Mouse (Mus musculus) neural tube, embryonic 13.5 days (tissue): ENCODE measurements around the gene Arhgef7. TPM values are rescaled to one million over a fixed set of nuclear protein-coding genes. Genes with fewer than 3 reads are reported as not detected.

Experiments
- ATAC-seq: fragments of 200-750 bp; cut with Nextera tagmentation; 2 replicates; pipeline ENCODE4 v1.8.0; 2017; ENCODE audit warnings: low read depth, mild to moderate bottlenecking, moderate TSS enrichment, moderate library complexity
- H3K27ac ChIP-seq: fragments of 300-500 bp; sonication (generic); replicated peaks from 2 replicates; pipeline ENCODE4 v1.5.1; 2015; ENCODE audit warnings: moderate library complexity, mild to moderate bottlenecking, inconsistent platforms
- H3K27me3 ChIP-seq: fragments of 300-500 bp; sonication (generic); 2 replicates; pipeline ENCODE4 v1.6.1; 2015; ENCODE audit warnings: mild to moderate bottlenecking, inconsistent platforms
- H3K36me3 ChIP-seq: fragments of 300-500 bp; sonication (generic); 2 replicates; pipeline ENCODE4 v1.6.1; 2015; ENCODE audit warnings: mild to moderate bottlenecking, inconsistent platforms
- H3K4me1 ChIP-seq: fragments of 300-500 bp; sonication (generic); replicated peaks from 2 replicates; pipeline ENCODE4 v1.6.1; 2015; ENCODE audit warnings: inconsistent platforms
- H3K4me2 ChIP-seq: fragments of 300-500 bp; sonication (generic); 2 replicates; pipeline ENCODE4 v1.6.1; 2015; ENCODE audit warnings: inconsistent platforms, mild to moderate bottlenecking, moderate library complexity
- H3K4me3 ChIP-seq: fragments of 300-500 bp; sonication (generic); 2 replicates; pipeline ENCODE4 v1.5.1; 2015; ENCODE audit warnings: mild to moderate bottlenecking, inconsistent platforms
- H3K9ac ChIP-seq: fragments of 300-500 bp; sonication (generic); 2 replicates; pipeline ENCODE4 v1.6.1; 2015; ENCODE audit warnings: moderate library complexity, mild to moderate bottlenecking, inconsistent platforms
- H3K9me3 ChIP-seq: fragments of 300-500 bp; sonication (generic); 2 replicates; pipeline ENCODE4 v1.6.1; 2016; ENCODE audit warnings: inconsistent platforms
- WGBS: fragments of 180-500 bp; shearing (Covaris S2); methylation state at CpG from one replicate; pipeline ENCODE4 v1.1.7; 2015; 5-methylcytosine and 5-hydroxymethylcytosine counted together
- polyA plus RNA-seq: library from polyadenylated mRNA; unstranded; fragments of >200 nt; fragmentation: Nextera tagmentation; extraction: Ambion mirVana; gene quantifications from 2 replicates; pipeline ENCODE4 v1.2.1, GENCODE M21; 2015

The Arhgef7 gene
- polyA plus RNA-seq, 1 experiment from 2014 or later = 61.6 TPM

DNA sequence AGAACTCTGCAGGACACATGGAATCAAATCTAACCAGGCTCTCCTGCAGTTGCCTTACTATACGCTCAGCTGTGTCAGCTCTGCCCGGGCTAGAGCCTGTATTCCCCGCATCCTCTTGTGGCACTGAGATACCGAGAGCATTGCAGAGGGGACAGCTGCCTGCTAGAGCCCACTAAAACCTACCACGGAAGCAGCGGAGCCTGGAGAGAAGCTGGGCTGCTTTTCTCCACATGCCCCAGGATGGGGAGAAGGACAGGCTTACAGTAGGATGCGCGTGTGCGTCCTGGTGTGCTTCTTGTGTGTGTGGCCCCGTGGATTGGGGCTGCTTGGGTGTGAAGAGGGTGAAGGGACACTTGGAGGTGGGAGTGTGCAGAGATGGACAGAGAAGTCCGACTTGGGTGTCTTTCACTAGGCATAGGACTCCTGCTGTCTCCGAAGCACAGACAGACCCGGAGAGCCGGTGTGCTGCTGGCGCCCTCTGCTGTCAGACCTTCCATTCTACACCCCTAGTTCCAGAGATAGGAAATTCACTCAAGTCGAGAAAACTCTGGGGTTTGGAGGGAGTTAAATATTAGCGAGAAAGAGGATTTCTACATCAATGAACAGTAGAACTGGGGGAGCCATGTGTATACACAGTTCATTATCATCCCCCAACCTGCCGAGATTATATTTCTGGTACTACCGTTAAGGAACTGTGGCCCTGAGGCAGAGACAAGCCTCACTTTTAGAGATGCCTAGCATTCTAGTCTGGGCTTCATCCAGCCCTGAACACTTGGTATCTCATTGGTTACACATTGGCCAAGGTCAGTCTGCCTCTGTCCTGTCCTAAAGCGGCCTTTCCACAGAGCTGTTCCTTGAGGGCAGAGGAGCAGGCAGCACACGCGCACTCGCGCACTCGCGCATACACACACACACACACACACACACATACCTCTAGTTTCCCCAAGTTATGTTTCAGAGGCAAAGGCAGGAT lies 27.2 kb upstream of the Arhgef7 start:
- H3K4me3 ChIP-seq = peak overlapping the region; percentile 22
- no peaks in the 10 kb centered on the region for H3K9me3 ChIP-seq
- H3K4me1 ChIP-seq = peaks cover 5% of the 10 kb centered on the region
- peaks cover 5% of the 10 kb centered on the region; the same call in 1 of the 2 replicates for H3K27me3 ChIP-seq
- no peak overlapping the region for H3K27ac ChIP-seq
- no peaks in the 10 kb centered on the region for H3K36me3 ChIP-seq
- peak overlapping the region; percentile 58 for H3K9ac ChIP-seq
- ATAC-seq = peak; percentile 83
- peak overlapping the region; percentile 53 for H3K4me2 ChIP-seq
- WGBS = 40% methylated on average over 26 of the region's 26 CpGs

DNA sequence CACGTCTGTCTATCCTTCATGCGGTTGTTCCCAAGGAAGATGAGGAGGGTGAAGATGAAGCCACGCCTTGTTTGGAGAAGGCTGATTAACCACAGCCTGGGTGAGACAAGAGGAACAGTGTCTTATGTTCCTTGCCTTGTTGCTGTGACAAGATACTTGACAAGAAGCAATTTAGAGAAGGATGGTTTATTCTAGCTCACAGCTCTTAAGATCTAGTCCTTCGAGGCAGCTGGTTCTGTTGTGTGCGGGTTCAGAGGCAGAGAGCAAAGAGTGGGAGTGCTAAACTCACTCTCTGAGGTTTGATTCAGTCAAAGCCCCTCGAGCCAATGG lies 26.5 kb upstream of the Arhgef7 start, which contains the start of gene 1700016D06Rik:
Gene 1700016D06Rik, minus strand, starts transcription at position 31 of the 330 bp plus-strand sequence.
- Histone ChIP-seq H3K4me3 (peak within 1 kb of the TSS; percentile 22), H3K9ac (peak within 1 kb of the TSS; percentile 58), H3K4me2 (peak within 1 kb of the TSS; percentile 53), H3K4me1 (peaks cover 5% of the 10 kb centered on the region), H3K36me3 (no peaks in the 10 kb centered on the region), H3K27me3 (peaks cover 5% of the 10 kb centered on the region; the same call in 1 of the 2 replicates), H3K9me3 (no peaks in the 10 kb centered on the region), H3K27ac (no peak within 1 kb of the TSS)
- 75% methylated on average over 6 of the region's 6 CpGs for WGBS
- ATAC-seq = no peak

DNA sequence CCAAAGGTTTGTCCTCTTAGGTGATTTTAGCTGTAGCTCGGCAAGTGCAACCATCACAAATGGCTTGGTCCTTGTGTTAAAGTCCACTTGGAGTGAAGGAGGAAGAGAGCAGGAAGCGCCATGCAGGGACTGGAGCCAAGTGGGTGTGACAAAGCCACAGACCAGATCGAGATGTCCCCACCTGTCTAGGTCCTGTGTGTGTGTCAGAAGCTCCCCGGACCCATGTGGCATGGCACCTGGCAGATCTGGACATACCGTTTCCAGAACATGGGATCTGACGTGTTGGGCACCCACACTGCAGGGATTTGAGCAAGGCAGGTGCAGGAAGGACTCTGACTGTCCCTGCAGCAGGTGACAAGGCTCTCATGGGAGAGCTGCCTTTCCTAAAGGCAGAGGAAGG lies 26.1 kb upstream of the Arhgef7 start:
- Histone ChIP-seq H3K36me3 (no peaks in the 10 kb centered on the region), H3K27me3 (peaks cover 5% of the 10 kb centered on the region; the same call in 1 of the 2 replicates), H3K27ac (no peak overlapping the region), H3K4me2 (no peak overlapping the region), H3K9me3 (no peaks in the 10 kb centered on the region), H3K9ac (no peak overlapping the region), H3K4me3 (no peak overlapping the region), H3K4me1 (peaks cover 5% of the 10 kb centered on the region)
- WGBS = 84% methylated on average over 6 of the region's 6 CpGs
- no peak for ATAC-seq

DNA sequence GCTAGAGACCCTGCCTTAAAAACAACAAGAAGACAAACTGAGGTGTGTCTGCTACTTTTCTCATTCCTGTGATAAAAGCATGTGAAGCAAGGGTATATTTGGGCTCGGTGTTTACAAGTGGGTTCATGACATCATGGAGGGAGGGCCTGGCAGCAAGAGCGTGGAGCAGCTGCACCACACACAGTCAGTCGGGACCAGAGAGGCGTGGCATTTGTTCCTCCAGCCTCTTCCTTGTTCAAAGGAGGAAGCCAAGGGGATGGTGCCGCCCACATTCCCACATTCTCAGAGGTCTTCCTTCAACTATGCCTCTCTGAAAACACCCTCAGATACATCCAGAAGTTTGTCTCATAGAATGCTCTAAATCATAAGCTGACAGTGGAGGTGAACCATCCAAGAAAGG lies 23.7 kb upstream of the Arhgef7 start:
- Histone ChIP-seq H3K9me3 (no peaks in the 10 kb centered on the region), H3K4me1 (peaks cover 5% of the 10 kb centered on the region), H3K4me3 (no peak overlapping the region), H3K4me2 (no peak overlapping the region), H3K36me3 (no peaks in the 10 kb centered on the region), H3K9ac (no peak overlapping the region), H3K27ac (no peak overlapping the region), H3K27me3 (peaks cover 5% of the 10 kb centered on the region; the same call in 1 of the 2 replicates)
- WGBS = 89% methylated on average over 5 of the region's 5 CpGs
- ATAC-seq = no peak

DNA sequence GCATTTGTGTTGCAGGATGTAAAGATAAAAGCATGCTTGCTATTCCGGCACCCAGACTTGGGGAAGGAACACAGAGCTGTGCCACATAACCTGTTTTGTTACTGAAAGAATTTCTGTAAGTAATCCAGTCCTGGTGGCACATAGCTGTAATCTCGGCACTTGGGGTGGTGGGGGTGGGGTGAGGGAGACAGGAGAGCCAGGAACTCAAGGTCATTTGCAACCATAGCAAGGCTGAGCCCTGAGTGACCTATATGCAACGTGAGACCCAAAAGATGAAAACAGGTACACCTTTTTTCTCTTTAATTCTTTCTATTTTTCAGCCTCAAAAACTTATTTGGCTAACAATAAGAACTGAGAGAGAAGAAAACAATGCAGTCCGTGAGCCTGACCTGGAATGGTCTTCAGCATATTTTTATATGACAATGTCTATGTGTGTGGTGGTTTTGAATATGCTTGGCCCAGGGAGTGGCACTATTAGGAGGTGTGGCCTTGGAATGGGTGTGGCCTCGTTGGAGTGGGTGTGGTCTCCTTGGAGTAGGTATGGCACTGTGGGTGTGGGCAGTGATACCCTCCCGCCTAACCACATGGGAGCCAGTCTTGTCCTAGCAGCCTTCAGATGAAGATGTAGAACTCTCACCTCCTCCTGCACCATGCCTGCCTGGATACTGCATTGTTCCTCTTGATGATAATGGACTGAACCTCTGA lies 22.7 kb upstream of the Arhgef7 start:
- Histone ChIP-seq H3K4me2 (no peak overlapping the region), H3K9me3 (no peaks in the 10 kb centered on the region), H3K36me3 (no peaks in the 10 kb centered on the region), H3K4me3 (no peak overlapping the region), H3K9ac (no peak overlapping the region), H3K27ac (no peak overlapping the region), H3K27me3 (peaks cover under 1% of the 10 kb centered on the region; the same call in 1 of the 2 replicates), H3K4me1 (peaks cover 5% of the 10 kb centered on the region)
- 70% methylated on average over 6 of the region's 6 CpGs for WGBS
- ATAC-seq = no peak

DNA sequence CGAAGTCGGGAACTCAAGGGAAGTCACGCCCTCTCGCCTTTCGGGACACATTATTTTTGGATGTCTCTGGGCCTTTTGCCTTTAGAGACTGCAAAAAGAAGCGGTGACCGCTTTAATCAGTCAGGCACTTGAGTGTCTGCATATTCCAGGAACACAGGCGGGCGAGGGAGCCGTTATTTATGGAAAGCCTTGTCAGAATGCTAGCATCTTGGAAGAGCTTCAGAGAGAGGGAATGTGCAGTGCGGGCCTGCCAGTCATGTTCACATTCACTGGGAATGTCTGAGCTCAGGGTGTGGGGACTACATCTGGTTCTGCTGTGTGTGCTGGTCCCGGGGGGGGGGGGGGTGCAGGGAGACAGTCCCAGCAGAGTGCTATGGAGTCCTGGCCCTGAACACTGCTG lies 21.7 kb upstream of the Arhgef7 start:
- WGBS = 81% methylated on average over 12 of the region's 12 CpGs
- no peak overlapping the region for H3K4me2 ChIP-seq
- ATAC-seq = no peak
- H3K27ac ChIP-seq = no peak overlapping the region
- H3K9me3 ChIP-seq = no peaks in the 10 kb centered on the region
- no peak overlapping the region for H3K4me3 ChIP-seq
- H3K36me3 ChIP-seq = no peaks in the 10 kb centered on the region
- H3K27me3 ChIP-seq = no peaks in the 10 kb centered on the region
- H3K9ac ChIP-seq = no peak overlapping the region
- no peaks in the 10 kb centered on the region for H3K4me1 ChIP-seq

DNA sequence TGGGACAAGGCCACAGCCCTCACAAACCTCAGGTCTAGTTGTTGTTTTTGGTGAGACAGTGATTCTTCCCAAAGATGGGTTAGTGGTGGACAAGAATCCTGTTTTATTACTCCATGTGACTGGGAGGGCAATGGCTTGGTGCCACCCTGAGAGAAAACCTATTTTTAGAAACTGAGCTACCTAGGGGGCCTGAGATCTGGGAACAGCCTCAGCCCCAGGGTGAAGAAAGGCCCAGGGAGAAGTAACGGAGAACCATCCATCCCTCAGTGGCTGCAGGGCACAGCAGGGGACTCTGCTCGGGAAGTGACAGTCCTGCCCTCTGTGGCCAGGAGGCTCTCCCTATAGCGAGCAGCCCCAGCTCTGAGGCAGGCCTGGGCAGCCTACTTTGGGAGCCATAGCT lies 19.8 kb upstream of the Arhgef7 start:
- H3K4me3 ChIP-seq = no peak overlapping the region
- H3K36me3 ChIP-seq = no peaks in the 10 kb centered on the region
- no peak overlapping the region for H3K27ac ChIP-seq
- WGBS = 22% methylated on average over 3 of the region's 3 CpGs
- ATAC-seq = no peak
- H3K27me3 ChIP-seq = no peaks in the 10 kb centered on the region
- no peaks in the 10 kb centered on the region; the same call in 1 of the 2 replicates for H3K4me1 ChIP-seq
- H3K9ac ChIP-seq = no peak overlapping the region
- H3K4me2 ChIP-seq = no peak overlapping the region
- H3K9me3 ChIP-seq = no peaks in the 10 kb centered on the region

DNA sequence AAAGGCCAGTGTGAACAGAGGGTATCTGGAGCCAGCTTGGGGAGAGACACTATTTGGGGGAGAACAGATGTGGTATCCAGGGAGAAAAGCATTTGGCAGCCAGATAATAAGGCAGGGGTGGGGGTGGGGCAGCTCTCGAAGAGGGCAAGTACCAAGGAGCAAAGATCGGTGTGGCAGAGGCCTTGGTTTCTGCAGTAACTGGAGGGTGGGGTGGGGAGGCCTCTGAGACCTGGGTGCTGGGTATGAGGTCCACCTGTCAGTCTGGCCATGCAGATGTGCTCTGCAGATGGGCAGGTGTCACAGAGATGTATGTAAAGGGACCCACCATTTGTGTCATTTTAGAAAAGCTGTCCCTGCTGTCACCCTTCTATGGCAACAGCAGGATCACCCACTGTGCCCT lies 18.7 kb upstream of the Arhgef7 start:
- H3K4me1 ChIP-seq = no peaks in the 10 kb centered on the region; the same call in 1 of the 2 replicates
- ATAC-seq = no peak
- H3K27ac ChIP-seq = no peak overlapping the region
- no peak overlapping the region for H3K4me2 ChIP-seq
- H3K9me3 ChIP-seq = no peaks in the 10 kb centered on the region
- H3K4me3 ChIP-seq = no peak overlapping the region
- H3K36me3 ChIP-seq = no peaks in the 10 kb centered on the region
- WGBS = 55% methylated on average over 2 of the region's 2 CpGs
- no peak overlapping the region for H3K9ac ChIP-seq
- no peaks in the 10 kb centered on the region for H3K27me3 ChIP-seq

DNA sequence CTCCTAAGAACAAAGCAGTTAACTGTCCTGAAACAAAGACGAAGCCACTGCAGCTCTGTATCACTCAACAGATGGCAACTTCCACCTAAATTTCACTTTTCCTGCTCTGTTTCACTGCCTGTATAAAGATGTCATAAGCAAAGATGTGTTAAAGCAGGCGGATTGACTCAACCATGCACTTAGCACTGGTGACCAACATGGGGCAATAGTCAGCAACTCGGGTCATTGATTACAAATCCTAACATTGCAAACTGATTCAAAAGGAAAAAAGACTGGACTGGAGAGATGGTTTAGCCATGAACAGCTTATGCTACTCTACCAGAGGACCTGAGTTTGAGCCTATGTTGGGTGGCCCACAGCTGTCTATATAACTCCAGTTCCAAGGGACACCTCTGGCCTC lies 18.0 kb upstream of the Arhgef7 start:
- H3K4me2 ChIP-seq = no peak overlapping the region
- 77% methylated on average over 3 of the region's 3 CpGs for WGBS

DNA sequence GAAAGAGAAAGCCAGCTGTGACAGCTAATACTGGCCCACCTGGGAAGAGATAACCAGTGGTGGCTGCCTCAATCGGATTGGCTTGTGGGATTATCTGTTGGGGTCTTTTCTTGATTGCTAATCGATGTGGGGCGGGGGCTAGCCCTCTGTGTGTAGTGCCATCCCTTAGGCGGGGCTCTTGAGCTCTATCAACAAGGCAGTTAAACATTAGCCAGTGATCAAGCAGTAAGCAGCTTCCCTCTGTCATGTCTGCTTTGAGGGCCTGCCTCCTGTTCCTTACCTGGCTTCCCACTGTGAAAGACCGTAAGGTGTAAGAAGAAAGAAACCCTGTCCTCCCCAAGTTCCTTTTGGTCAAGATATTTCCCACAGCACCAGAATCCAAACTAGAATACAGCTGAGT lies 17.1 kb upstream of the Arhgef7 start:
- no peaks in the 10 kb centered on the region for H3K9me3 ChIP-seq
- H3K36me3 ChIP-seq = no peaks in the 10 kb centered on the region
- H3K4me3 ChIP-seq = no peak overlapping the region
- ATAC-seq = no peak
- 56% methylated on average over 5 of the region's 5 CpGs for WGBS
- H3K9ac ChIP-seq = no peak overlapping the region
- H3K27ac ChIP-seq = no peak overlapping the region
- H3K4me2 ChIP-seq = no peak overlapping the region
- H3K27me3 ChIP-seq = no peaks in the 10 kb centered on the region
- no peaks in the 10 kb centered on the region; the same call in 1 of the 2 replicates for H3K4me1 ChIP-seq

More for the DNA sequence above, 18.0 kb upstream of the Arhgef7 start:
- Histone ChIP-seq H3K9me3 (no peaks in the 10 kb centered on the region), H3K27ac (no peak overlapping the region), H3K9ac (no peak overlapping the region), H3K4me1 (no peaks in the 10 kb centered on the region; the same call in 1 of the 2 replicates), H3K4me3 (no peak overlapping the region), H3K27me3 (no peaks in the 10 kb centered on the region), H3K36me3 (no peaks in the 10 kb centered on the region)
- no peak for ATAC-seq

DNA sequence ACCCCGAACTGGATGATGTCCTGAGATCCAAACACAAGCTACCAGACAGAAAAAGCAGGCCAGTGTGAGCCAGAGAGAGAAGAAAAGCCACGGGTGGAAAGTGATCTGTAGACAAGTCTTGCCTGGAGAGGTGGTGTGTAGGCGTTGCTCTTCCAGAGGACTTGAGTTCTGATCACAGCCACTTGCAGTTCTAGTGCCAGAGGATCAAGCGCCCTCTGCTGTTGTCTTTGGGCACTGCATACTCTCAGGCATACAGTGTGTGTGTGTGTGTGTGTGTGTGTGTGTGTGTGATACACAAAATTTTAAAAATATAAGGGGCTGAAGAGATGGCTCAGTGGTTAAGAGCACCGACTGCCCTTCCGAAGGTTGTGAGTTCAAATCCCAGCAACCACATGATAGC lies 15.3 kb upstream of the Arhgef7 start:
- Histone ChIP-seq H3K36me3 (no peaks in the 10 kb centered on the region), H3K4me3 (no peak overlapping the region), H3K27ac (no peak overlapping the region), H3K9ac (no peak overlapping the region), H3K27me3 (no peaks in the 10 kb centered on the region), H3K9me3 (no peaks in the 10 kb centered on the region), H3K4me1 (no peaks in the 10 kb centered on the region; the same call in 1 of the 2 replicates), H3K4me2 (no peak overlapping the region)
- no peak for ATAC-seq
- 83% methylated on average over 6 of the region's 6 CpGs for WGBS

DNA sequence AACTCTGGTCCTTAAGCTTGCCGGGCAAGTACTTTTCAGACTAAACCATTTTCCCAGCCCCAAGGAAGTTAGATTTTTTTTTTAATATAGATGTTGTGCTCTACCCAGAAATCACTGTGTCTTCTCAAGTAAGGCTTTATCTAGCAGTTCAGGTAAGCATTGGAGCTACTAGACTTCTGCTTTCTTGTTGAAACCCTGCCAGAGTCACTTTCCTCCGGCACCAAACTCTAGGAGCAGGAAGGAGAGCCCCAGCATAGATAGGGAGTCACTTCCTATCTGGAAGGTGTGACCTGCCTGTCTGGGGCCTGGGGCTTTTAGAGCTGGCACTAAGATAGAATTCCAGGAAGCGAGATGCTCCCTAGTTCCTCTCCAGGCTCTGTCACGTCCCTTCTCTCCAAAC lies 10.3 kb upstream of the Arhgef7 start:
- WGBS = 84% methylated on average over 4 of the region's 4 CpGs
- Histone ChIP-seq H3K9ac (no peak overlapping the region), H3K27ac (no peak overlapping the region), H3K4me1 (no peaks in the 10 kb centered on the region), H3K27me3 (0 out of 2 replicates have a peak, but pooled peaks cover 3% of the 10 kb centered on the region), H3K9me3 (no peaks in the 10 kb centered on the region), H3K4me2 (no peak overlapping the region), H3K4me3 (no peak overlapping the region), H3K36me3 (no peaks in the 10 kb centered on the region)
- ATAC-seq = no peak
